Mouse (Mus musculus) T-helper 17 cell (primary cell): ENCODE results near the gene Dhx58.

ENCODE experiments used
- in situ Hi-C, 2 experiments: fragments of 300-600 bp; cut with MboI, MseI; formaldehyde crosslinking; loops; 1 replicate in 1 of 2; 2 replicates in 1 of 2; pipeline ENCODE4 v1.15.1; 2025; ENCODE audit warnings: high pct_unique_total_duplicates in 2 of 2

Gene Dhx58

GRCm38 (mm10) chr11:100703851-100704531, at the start of gene Dhx58:
Gene Dhx58 (minus strand): TSS chr11:100704271.
- in situ Hi-C loops, result no loop called here

GRCm38 (mm10) chr11:100752294-100752693, 48.2 kb upstream of the Dhx58 start:
- in situ Hi-C loops, result no loop called here

GRCm38 (mm10) chr11:100750127-100750526, 46.1 kb upstream of the Dhx58 start:
- in situ Hi-C loops, result no loop called here

GRCm38 (mm10) chr11:100749469-100749868, 45.4 kb upstream of the Dhx58 start:
- in situ Hi-C loops, result no loop called here

GRCm38 (mm10) chr11:100748620-100749019, 44.5 kb upstream of the Dhx58 start:
- in situ Hi-C loops, result no loop called here

GRCm38 (mm10) chr11:100747114-100747513, 43.0 kb upstream of the Dhx58 start:
- in situ Hi-C loops, result no loop called here

- in situ Hi-C loops, result no loop called here
Observed at GRCm38 (mm10) chr11:100746546-100746945, 42.5 kb upstream of the Dhx58 start.

GRCm38 (mm10) chr11:100745085-100745484, 41.0 kb upstream of the Dhx58 start:
- in situ Hi-C loops, result no loop called here

- in situ Hi-C loops, result no loop called here
Observed at GRCm38 (mm10) chr11:100741348-100741747, 37.3 kb upstream of the Dhx58 start.

GRCm38 (mm10) chr11:100738749-100739148, 34.7 kb upstream of the Dhx58 start:
- in situ Hi-C loops, result no loop called here

GRCm38 (mm10) chr11:100738066-100738604, 34.1 kb upstream of the Dhx58 start, which contains the start of gene Rab5c:
Gene Rab5c (minus strand): TSS chr11:100738215.
- in situ Hi-C loops, result no loop called here

- in situ Hi-C loops, result no loop called here
Observed at GRCm38 (mm10) chr11:100737105-100737733, 33.1 kb upstream of the Dhx58 start.

GRCm38 (mm10) chr11:100736746-100737080, 32.6 kb upstream of the Dhx58 start:
- in situ Hi-C loops, result no loop called here

- in situ Hi-C loops, result no loop called here
Observed at GRCm38 (mm10) chr11:100735954-100736745, 32.1 kb upstream of the Dhx58 start.

- in situ Hi-C loops, result no loop called here
Observed at GRCm38 (mm10) chr11:100735134-100735865, 31.2 kb upstream of the Dhx58 start.

GRCm38 (mm10) chr11:100730477-100731205, 26.6 kb upstream of the Dhx58 start:
- in situ Hi-C loops, result no loop called here

- in situ Hi-C loops, result no loop called here
Observed at GRCm38 (mm10) chr11:100729976-100730375, 25.9 kb upstream of the Dhx58 start.

- in situ Hi-C loops, result no loop called here
Observed at GRCm38 (mm10) chr11:100728601-100729000, 24.5 kb upstream of the Dhx58 start.

GRCm38 (mm10) chr11:100727201-100727600, 23.1 kb upstream of the Dhx58 start:
- in situ Hi-C loops, result no loop called here

GRCm38 (mm10) chr11:100724919-100725512, 20.9 kb upstream of the Dhx58 start:
- in situ Hi-C loops, result no loop called here
